Comparison of ENCODE assay signal across 8 mouse cellular contexts in the genomic region with DNA sequence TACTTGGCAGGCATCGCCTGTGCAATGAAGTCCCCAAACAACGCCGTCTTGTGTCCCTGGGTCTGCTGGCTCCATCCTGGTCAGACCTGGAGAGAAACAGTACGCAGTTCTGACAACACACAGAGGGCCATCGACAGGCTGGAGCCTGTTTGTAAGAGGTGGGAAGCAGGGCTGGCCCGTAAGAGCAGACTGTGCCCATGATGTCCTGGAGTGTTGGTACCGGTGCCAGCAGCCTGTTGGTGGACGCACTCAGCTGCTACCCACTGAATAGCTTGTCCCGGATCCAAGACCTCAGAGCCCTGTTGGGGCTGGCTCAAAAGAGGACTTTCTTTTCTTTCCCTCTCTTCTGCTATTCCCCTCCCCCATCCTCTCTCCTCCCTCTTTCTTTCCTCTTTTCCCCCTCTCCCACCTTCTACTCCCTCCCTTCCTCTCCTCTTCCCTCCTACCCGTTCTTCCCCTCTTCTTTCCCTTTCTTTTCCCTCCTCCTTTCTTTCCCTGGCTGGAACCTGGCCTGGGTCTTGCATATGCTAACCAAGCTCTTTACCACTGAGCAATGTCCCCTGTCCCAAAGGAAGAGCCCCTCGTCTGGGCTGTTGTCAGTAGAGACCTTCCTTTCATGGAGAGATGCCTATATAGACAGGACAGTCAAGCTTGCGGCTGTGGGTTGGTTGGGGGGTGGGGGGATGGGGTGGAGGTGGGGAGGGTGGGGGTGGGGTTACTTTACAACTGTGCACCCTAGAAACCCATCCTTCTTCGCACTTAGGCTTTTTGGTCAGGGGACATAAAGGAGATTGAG. TPM values are rescaled to one million over a fixed set of nuclear protein-coding genes. Genes with fewer than 3 reads are reported as not detected.
DNase-seq lines count a peak whose midpoint lies in the region; ATAC-seq and TF ChIP-seq lines count a peak whose summit lies in the region.

No protein-coding gene starts in this region.

- no peaks in the 10 kb centered on the region for H3K9me3 ChIP-seq in forebrain, embryonic 14.5 days (replicated peaks; ENCODE audit: control insufficient read depth, low read length)
- H3K9me3 ChIP-seq in forebrain, embryonic 10.5 days, result no peaks in the 10 kb centered on the region
- H3K9me3 ChIP-seq in hindbrain, embryonic 16.5 days (ENCODE audit: control insufficient read depth, low read length), result no peaks in the 10 kb centered on the region
- H3K9me3 ChIP-seq in neural tube, embryonic 15.5 days (replicated peaks), result no peaks in the 10 kb centered on the region

- peak overlapping the region; percentile 52 for H3K27ac ChIP-seq in forebrain, embryonic 14.5 days (ENCODE audit: low read depth, low read length)
- no peak overlapping the region; the same call in 1 of the 2 replicates for H3K27ac ChIP-seq in forebrain, embryonic 10.5 days
- H3K27ac ChIP-seq in hindbrain, embryonic 16.5 days (ENCODE audit: low read depth, low read length), result peak overlapping the region; percentile 45
- peak overlapping the region; percentile 77 for H3K27ac ChIP-seq in neural tube, embryonic 15.5 days (replicated peaks)

- H3K27me3 ChIP-seq in forebrain, embryonic 14.5 days (replicated peaks; ENCODE audit: control insufficient read depth, insufficient read depth, low read length), result no peaks in the 10 kb centered on the region
- no peaks in the 10 kb centered on the region for H3K27me3 ChIP-seq in forebrain, embryonic 10.5 days (ENCODE audit: poor library complexity, severe bottlenecking)
- H3K27me3 ChIP-seq in hindbrain, embryonic 16.5 days (replicated peaks; ENCODE audit: control insufficient read depth, insufficient read depth, low read length), result no peaks in the 10 kb centered on the region
- H3K27me3 ChIP-seq in neural tube, embryonic 15.5 days (replicated peaks), result no peaks in the 10 kb centered on the region

- WGBS in forebrain, embryonic 14.5 days, result 47% methylated on average over 13 of the region's 13 CpGs
- WGBS in forebrain, embryonic 10.5 days, result 76% methylated on average over 13 of the region's 13 CpGs
- WGBS in lung, adult 2 months, result 57% methylated on average over 13 of the region's 13 CpGs
- 35% methylated on average over 13 of the region's 13 CpGs for WGBS in hindbrain, embryonic 16.5 days
- 43% methylated on average over 13 of the region's 13 CpGs for WGBS in neural tube, embryonic 15.5 days

- peak; percentile 54; the same call in 1 of the 2 replicates for ATAC-seq in forebrain, embryonic 14.5 days
- ATAC-seq in hindbrain, embryonic 16.5 days, result peak; percentile 87
- ATAC-seq in neural tube, embryonic 15.5 days (ENCODE audit: low FRiP score), result peak; percentile 67

- H3K4me3 ChIP-seq in forebrain, embryonic 14.5 days (ENCODE audit: low read depth, low read length), result no peak overlapping the region
- H3K4me3 ChIP-seq in forebrain, embryonic 10.5 days, result no peak overlapping the region
- H3K4me3 ChIP-seq in lung, adult 2 months (replicated peaks; ENCODE audit: extremely low read depth, low read depth, low read length), result no peak overlapping the region
- H3K4me3 ChIP-seq in hindbrain, embryonic 16.5 days (ENCODE audit: low read length), result no peak overlapping the region
- no peak overlapping the region for H3K4me3 ChIP-seq in neural tube, embryonic 15.5 days (replicated peaks)

- no peak for TF ChIP-seq CTCF in lung, adult 2 months (IDR thresholded peaks at IDR 0.05; ENCODE audit: insufficient read depth, low read length)

- H3K36me3 ChIP-seq in forebrain, embryonic 14.5 days (ENCODE audit: control insufficient read depth, insufficient read depth, low read length), result no peaks in the 10 kb centered on the region
- H3K36me3 ChIP-seq in forebrain, embryonic 10.5 days (replicated peaks), result no peaks in the 10 kb centered on the region
- no peaks in the 10 kb centered on the region for H3K36me3 ChIP-seq in hindbrain, embryonic 16.5 days (ENCODE audit: control insufficient read depth, insufficient read depth, low read length)
- no peaks in the 10 kb centered on the region for H3K36me3 ChIP-seq in neural tube, embryonic 15.5 days

- TF ChIP-seq POLR2A in lung, adult 2 months (IDR thresholded peaks at IDR 0.05; ENCODE audit: borderline replicate concordance, extremely low read depth, low read depth, low read length), result no peak

- DNase-seq in forebrain, embryonic 14.5 days (ENCODE audit: low spot score), result peak; percentile 73
- DNase-seq in forebrain, embryonic 10.5 days (ENCODE audit: extremely low spot score, low spot score), result no peak
- peak; percentile 35 to 57 for DNase-seq in lung, adult 18-20 months
- DNase-seq in lung, adult 2 months, result no peak
- no peak for DNase-seq in spleen, postnatal 36 days (ENCODE audit: low spot score in 2 of 2)
- DNase-seq in adipocyte (ENCODE audit: low spot score), result no peak

- peaks cover 25% of the 10 kb centered on the region for H3K4me1 ChIP-seq in forebrain, embryonic 14.5 days (ENCODE audit: control insufficient read depth, insufficient read depth, low read length)
- peaks cover 73% of the 10 kb centered on the region for H3K4me1 ChIP-seq in forebrain, embryonic 10.5 days
- H3K4me1 ChIP-seq in lung, adult 2 months (ENCODE audit: control insufficient read depth, insufficient read depth, low read length), result peaks cover 3% of the 10 kb centered on the region
- H3K4me1 ChIP-seq in hindbrain, embryonic 16.5 days (ENCODE audit: control insufficient read depth, insufficient read depth, low read depth, low read length), result peaks cover 25% of the 10 kb centered on the region
- peaks cover 70% of the 10 kb centered on the region for H3K4me1 ChIP-seq in neural tube, embryonic 15.5 days

- no peak overlapping the region for H3K9ac ChIP-seq in forebrain, embryonic 14.5 days (ENCODE audit: low read length)
- H3K9ac ChIP-seq in hindbrain, embryonic 16.5 days (ENCODE audit: low read depth, low read length), result no peak overlapping the region
- H3K9ac ChIP-seq in neural tube, embryonic 15.5 days (replicated peaks), result no peak overlapping the region

- H3K4me2 ChIP-seq in forebrain, embryonic 14.5 days (ENCODE audit: low read length), result no peak overlapping the region
- 0 out of 2 replicates have a peak overlapping the region, but pooled peaks have one; percentile 3 for H3K4me2 ChIP-seq in hindbrain, embryonic 16.5 days (ENCODE audit: low read length)
- H3K4me2 ChIP-seq in neural tube, embryonic 15.5 days, result peak overlapping the region; percentile 13; the same call in 1 of the 2 replicates

RNA-seq across cellular contexts. Expression of a gene that starts 27.9 kb away (rescaled TPM):
- polyA plus RNA-seq in forebrain, embryonic 14.5 days (2014; fragmentation: Nextera tagmentation; extraction: Ambion mirVana), result 30.0 and 45.6 TPM in 2 replicates
- polyA plus RNA-seq in forebrain, embryonic 10.5 days (2016; fragmentation: Nextera tagmentation; extraction: Ambion mirVana), result 24.3 and 25.4 TPM in 2 replicates
- 7.3 and 8.0 TPM in 2 replicates for polyA plus RNA-seq in lung, adult 2 months (2012; rRNA removed)
- 79.0 and 82.0 TPM in 2 replicates for polyA plus RNA-seq in hindbrain, embryonic 16.5 days (2015; fragmentation: Nextera tagmentation; extraction: Ambion mirVana)
- 84.8 and 89.7 TPM in 2 replicates for polyA plus RNA-seq in neural tube, embryonic 15.5 days (2015; fragmentation: Nextera tagmentation; extraction: Ambion mirVana)

Comparison
In these comparisons a context has a peak if more than half of its experiments do, and no peak if none do; other contexts are left out.
1. DNase-seq: peak in forebrain, embryonic 14.5 days (single experiment) and lung, adult 18-20 months (2 of 2); none in forebrain, embryonic 10.5 days (single experiment), lung, adult 2 months (single experiment), spleen, postnatal 36 days (0 of 2) and adipocyte (single experiment).
2. Peak in every context shown above with its lines, with median percentiles within 50 percentile points of each other: ATAC-seq.